Mouse (Mus musculus) duodenum, adult 2 months (tissue): ENCODE measurements around the gene Gm10945. TPM values are rescaled to one million over a fixed set of nuclear protein-coding genes. Genes with fewer than 3 reads are reported as not detected.

ENCODE experiments used
- polyA plus RNA-seq: library from polyadenylated mRNA; depleted of rRNA; stranded (reverse); fragments of >200 nt; gene quantifications from 2 replicates; pipeline ENCODE4 v1.2.3, GENCODE M21; 2012; ENCODE audit warnings: low replicate concordance; rRNA removed

Gene Gm10945
- not detected in 2 replicates for polyA plus RNA-seq

GRCm38 (mm10) chr10:6761287-6761811 lies at the start of gene Gm10945:
Gene Gm10945, minus strand, starts transcription at chr10:6761761.

GRCm38 (mm10) chr10:6758206-6758605 lies 3.4 kb downstream of the Gm10945 start, which contains the start of gene Oprm1:
Gene Oprm1, plus strand, starts transcription at chr10:6758506.

Other genes with a start within 250 kb of the Gm10945 start
- gene Oprm1, start 3.3 kb downstream of the Gm10945 start, polyA plus RNA-seq: not detected in 2 replicates